Mouse (Mus musculus) A20 (cell line): ENCODE measurements around the gene Rec114.

Experiments used
- DNase-seq: peaks from one replicate; pipeline ENCODE4 v3.0.0-alpha.2; 2011; ENCODE audit warnings: low read depth, low spot score

Rec114 gene

DNA sequence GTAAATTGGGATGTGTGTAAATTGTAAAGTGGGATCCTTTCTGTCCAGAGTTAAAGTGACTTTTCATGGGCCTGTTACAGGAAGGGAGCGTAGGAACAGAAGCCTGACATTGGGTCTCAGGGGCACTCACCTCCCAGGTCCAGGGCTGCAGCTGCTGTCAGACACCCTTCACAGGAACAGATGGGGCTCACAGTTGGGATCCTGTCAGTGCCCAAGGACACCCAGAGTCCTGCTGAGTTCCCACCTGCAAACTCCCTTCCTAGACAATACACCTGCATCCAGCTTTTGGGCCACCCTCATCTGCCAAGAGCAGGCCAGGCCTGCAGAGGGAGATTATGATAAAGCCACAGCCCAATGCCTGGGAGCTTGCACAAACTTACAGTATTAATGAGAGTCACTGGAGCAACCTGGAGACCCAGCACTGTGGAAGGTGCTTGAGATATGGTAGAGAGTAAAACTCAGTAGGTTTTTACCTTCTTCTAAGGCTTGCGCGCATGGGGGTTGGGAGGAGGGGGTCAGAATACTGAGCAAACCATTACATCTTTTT is at the start of gene Rec114:
Gene Rec114, minus strand, starts transcription at position 263 of the 547 bp plus-strand sequence.
- no peak for DNase-seq

DNA sequence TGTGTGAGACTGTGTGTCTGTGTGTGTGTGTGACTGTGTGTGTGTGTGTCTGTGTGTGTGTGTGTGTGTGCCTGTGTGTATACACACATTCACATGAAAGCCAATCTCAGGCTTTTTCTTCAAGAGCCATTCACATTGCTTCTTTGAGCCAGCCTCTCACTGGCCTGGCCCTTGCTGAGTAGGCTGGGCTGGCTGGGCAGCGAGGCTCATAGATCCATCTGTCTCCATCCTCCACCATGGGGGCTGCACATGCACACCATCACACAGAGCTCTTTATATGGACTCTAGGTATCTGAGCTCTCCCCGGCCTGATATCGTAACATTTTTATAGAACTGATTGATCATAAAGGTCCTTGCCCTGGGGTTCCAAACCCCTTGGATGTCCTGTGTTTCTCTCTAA is 45.7 kb upstream of the Rec114 start:
- no peak for DNase-seq

DNA sequence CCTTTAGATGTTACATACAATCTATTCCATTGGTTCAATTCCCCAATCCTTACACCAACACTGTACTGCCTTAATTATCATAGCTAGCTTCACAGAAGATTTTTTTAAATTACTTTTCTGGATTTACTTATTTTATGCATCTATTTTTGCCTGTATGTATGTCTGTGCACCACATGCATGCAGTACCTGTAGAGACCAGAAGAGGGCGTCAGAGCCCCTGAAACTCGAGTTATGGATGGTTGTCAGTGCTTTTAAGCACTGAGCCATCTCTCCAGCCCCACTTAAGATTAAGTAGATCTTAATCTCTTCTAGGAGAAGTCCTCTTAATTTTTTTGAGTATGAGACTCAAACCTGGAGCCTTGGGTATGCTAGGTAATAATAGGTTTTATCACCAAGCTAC is 31.6 kb upstream of the Rec114 start:
- peak; percentile 39 for DNase-seq

DNA sequence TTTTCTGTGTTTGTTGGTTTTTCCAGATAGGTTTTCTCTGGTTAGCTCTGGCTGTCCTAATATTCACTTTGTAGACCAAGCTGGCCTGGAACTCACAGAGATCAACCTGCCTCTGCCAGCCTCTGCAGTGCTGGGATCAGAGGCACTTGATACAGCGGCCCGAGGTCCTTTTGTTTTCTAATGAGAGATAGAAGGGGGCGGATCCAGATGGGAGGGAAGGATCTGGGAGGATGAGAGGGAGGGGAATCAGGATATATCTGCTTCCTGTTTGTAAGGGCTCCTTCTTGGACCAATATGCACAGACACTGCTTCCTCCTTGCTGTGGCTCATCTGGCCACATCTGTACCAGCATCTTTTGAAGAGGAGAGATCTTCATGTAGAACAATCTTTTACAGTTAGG is 31.0 kb upstream of the Rec114 start:
- DNase-seq, result no peak

DNA sequence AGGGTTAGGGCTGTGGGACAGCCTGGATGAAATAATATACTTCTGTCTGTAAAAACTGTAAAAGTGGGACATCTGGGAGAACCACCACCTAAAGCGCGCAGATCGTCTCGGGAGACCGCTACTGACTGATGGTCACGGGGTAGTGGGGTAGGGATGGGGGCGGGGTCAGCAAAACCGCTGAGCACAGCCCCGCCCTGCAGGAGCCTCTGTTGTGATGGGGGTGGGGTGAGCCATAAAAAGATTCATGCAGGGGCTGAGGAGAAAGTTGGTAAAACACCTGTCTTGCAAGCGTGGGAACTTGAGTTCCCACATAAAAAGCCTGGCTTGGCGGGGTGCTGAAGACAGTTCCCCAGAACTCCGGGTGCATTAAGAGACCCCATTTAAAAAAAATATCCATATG is 26.2 kb upstream of the Rec114 start:
- no peak for DNase-seq

DNA sequence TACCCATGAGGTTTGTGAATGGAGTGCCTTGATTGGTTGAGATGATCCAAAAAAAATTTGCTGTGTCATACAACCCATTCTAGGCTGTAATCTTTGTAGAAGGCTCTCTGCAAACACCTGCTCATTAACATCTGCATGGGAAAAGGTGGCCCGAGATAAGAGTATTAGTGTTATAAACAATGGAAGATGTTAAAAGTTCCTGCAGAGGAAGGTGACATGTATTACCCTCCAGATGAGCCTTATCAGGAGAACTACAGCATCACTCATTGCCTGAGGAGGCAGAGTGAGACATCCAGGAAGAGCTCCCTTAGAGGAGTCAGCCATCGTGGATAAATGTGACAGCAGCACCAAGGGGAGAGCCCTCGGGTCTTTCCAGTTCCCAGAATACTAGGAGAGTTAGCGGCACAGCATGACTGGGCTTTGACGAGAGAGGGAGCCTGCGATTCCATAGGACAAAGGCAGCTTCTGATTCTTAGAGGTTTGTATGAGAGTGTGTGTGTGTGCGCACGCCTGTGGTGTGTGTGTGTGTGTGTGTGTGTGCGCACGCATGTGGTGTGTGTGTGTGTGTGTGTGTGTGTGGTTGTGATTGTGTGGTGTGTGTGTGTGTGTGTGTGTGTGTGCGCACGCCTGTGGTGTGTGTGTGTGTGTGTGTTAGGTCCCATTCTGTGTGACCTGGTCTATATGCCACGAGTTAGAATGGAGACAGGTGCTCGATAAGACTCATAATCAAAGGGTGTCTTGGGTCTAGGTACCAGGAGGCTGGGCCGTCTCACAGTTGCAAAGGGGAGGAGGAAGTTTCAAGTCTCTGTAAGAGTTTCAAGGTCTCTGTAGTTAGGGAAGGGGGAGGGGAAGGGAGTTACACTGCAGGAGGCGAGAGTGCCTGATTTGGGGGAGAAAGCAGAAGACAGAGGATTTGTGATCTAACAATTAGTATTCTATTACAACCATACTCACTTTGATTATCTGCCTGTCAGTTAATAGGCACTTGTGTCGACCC is 23.5 kb upstream of the Rec114 start:
- DNase-seq, result no peak

DNA sequence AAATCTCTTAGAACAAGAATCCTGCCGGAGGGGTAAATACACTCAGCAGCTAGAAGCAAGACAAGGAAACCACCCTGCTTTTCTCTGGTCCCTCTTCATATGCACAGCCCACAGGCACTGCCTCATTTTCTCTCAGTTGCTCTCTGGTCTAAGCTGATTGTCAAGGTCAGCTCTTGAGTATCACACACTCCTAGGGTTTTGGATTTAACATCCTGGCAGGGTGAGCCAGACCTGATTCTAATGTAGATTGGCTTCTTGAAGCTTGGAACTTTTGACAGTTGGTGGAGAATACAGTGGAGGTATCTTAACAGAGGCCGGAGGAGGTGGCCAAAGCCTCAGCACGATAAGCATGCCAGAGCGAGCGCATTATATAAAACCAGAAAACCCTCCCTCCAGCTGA is 20.6 kb upstream of the Rec114 start:
- no peak for DNase-seq

DNA sequence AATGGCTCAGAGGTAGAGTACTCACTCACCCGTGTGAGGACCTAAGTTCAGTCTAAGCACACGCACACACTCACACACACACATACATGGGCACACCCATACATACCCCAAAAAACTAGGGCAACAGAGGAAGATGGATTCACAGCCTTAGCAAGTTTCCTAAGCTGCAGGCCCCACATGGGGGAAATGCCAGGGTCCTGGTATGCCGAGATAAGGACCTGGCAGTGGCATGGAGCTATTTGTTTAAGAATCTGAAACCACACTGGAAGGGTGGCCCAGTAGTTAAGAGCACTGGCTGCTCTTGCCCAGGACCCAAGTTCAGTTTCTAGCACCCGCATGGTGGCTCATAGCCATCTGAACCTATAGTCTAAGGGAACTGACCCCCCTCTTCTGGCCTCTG is 19.4 kb upstream of the Rec114 start:
- no peak for DNase-seq

DNA sequence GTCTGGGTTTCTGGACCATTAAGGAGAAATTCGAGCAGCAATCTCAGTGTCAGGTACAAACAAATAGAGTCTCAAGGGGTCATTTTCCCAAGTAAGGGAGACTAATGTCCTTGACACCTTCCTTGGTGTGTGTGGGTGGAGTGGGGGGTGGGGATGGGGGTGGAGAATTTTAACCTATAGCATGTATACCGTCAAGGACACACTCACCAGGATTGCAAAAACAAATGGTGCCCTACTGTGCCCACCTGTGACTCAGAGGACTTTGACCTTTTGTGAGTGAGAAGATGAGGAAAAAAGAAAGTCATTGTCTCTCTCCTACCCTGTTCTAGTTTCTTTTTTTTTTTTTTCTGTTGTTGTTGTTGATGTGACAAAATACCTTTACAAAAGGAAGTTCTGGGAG is 18.3 kb upstream of the Rec114 start:
- DNase-seq, result no peak

DNA sequence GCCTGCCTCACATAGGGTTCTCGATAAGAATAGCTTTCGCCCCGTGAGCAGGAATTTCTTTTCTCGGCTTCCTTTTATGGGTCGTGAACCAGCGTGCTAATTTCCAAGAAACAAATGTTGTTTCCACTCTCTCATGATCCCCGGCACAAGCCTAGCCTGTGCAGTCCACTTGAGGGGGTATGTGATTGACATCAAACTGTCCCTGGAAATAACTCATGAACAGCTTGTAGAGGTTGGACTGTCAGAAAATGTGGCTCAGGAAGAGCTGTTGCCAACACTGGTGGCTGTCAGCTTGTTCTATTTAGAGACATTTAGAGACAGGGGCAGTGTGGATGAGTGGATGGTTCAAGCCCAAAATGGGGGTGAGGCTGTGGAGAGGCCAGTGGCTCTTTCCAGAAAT is 15.0 kb upstream of the Rec114 start:
- DNase-seq, result no peak

DNA sequence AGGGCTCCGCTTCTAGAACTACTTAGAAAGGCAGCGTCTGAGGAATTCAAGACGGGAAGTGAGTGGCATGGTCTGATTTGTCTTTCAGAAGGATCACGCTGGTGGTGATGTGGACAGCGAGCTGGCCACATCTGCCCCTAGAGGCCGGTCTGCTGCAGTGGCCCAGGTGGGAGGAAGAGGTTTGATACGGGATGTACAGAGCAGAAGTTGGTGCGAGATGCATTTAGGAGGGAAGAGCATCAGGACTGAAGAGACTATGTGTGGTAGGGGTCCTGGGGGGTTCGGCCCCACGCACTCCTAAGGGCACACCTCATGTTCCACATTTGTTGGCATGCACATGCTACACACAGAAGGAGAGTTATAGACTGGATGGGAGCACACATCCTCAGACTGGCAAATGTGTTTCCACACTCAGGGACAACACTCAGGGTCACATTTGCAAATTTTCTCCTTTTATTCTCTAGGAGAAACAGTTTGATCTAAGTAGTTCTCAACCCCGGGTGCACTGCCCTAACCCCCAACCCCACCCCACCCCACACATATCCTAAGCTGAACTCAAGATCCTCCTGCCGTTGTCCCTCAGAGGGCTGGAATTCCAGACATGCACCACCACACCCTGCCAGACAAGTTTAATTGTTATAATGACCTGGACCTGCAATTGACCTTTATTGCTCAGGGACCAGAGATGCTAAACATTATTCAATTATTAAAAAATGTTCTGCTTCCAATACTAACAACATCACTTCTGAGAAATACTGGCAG is 12.8 kb upstream of the Rec114 start:
- DNase-seq, result no peak

DNA sequence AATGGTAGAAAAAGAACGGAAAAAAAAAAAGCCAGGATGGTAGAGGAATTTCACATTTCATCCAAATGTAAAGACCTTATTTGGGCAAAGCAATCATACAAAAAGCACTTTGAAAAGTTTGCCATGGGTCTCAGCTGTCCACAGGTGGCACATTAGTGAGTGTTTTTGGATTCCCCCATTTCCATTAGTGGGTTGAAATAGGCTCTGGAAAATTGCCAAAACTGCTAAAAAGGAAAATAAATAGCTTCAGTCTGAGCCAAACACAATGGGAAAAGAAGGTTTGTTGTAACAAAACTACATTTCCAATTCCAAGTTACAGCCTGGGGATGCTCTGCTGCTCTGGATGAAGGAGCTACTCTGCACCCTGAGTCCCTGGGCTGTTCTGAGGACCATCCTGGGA is 9.8 kb upstream of the Rec114 start:
- no peak for DNase-seq

DNA sequence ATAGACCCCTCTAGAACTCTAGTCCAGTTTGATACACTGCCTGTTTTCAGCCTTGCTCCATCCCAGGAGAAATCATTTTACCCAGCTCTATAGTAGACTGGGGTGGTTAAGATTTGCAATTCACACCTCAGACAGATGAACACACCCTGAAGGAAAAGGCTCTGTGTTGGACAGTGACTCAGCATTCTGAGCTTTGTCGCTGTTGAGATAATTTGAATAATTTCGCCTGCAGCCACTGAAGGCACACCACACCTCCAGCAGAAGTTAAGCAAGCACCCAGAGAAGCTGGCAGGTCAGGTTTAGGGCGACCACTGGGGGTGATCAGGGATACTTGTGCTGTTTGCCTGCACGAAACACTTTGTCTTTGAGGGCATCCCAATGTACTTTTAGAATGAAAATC is 4.4 kb upstream of the Rec114 start:
- DNase-seq, result peak; percentile 79

DNA sequence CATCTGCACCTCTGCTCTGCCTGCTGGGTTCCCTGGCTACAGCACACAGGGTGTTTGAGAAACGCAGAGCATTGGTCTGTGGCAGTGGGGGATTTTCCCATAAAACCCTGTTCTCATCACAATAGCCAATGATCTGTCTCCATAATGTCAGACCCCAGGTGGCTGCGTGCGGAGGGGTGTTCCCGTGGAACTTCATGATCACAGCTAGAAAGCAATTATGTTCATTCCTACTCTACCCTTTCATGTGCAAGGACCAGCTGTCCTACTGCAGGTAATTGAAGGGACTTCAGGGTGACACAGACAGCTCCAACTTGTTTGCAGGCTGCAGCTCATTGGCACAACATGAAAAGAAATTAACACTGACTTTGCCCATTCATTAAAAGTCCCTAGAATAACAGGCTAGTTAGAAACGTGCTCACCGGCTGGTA is 3.6 kb upstream of the Rec114 start:
- peak; percentile 78 for DNase-seq

DNA sequence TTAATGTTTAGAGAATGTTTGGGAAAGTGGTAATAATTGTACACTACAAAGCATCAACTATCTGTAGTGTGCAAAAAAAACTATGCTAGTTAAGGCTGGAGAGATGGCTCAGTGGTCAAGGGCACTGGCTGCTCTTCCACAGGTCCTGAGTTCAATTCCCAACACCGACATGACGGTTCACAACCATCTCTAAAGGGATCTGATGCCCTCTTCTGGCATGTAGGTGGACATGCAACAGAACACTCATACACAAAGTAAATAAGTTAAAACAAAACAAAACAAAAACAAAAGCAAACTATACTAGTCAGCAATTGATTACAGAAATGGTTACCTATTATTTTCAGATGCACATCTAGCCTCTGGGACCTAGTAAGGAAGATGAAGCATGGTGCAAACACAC is 1.1 kb downstream of the Rec114 start:
- no peak for DNase-seq

DNA sequence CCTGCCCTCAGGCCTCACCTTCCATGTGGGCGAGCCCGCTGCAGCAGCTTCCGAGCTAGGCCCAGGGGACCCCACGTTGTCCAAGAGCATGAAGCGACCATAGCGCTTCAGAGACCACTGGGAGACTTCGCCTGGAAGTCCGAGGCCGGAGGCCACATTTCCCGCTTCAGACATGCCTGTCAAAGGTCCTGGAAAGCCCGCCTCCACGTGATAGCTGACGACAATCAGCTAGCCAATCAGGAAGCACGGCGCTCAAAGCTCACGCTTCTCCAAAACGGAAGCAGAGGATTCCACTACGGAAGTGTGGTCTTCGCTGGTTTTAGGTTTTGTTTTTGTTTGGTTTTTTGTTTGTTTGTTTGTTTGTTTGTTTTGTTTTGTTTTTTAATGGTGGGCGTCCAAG is 2.4 kb downstream of the Rec114 start:
- DNase-seq, result no peak

DNA sequence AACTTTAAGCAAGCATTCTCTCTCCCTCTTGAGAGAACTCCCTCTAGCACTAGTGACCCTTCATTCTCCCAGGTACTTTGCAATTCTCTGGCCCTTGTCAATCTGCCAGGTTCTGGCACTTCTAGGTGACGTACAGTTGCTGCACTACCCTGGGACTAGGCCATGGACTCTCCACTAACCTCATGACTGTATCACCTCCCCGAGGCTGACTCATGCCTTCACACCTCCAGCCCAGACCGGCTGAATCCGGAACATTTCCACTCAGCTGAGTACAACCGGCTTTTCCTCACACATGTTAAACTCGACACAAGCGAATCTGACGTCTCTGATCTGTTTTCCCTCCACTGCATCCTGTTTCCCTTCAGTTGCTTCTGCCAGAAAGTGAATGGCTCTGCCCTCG is 4.0 kb downstream of the Rec114 start:
- DNase-seq, result no peak

DNA sequence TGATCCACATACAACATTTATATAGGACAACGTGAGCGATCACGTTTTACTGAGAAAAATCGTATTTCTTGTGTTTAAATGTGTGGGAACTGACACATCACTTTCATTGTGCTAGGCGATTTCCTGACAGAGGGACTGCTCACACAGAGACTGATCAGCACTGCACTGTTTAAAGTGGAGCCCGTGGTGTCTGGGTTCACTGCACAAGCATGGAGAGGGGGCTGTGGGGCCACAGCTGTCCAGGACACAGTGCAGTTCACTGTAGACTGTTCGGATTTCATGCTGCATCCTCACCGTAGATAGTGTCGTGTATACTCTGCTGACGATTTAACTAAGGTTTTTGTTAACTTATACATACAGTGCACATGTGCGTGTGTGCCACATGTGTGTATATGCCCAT is 20.6 kb downstream of the Rec114 start:
- no peak for DNase-seq

DNA sequence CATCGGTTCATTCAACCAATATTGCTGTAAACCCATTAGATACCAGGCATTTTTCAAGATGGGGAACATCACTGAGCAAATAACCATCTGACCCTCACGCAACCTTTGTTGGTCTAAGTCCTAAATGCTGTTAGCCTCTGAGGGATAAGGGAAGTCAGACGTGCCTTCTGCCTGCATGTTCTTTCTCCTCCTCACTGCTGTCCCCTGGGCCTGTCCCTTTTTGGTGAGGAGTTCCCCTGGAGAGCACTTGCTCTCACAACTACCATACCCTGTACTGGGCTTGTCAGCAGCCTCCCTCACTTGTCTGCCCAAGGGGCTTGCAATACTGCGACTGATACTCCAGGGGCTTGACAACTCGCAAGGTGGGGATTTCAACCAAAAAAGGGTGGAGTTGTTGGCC is 21.6 kb downstream of the Rec114 start:
- DNase-seq, result peak; percentile 51

DNA sequence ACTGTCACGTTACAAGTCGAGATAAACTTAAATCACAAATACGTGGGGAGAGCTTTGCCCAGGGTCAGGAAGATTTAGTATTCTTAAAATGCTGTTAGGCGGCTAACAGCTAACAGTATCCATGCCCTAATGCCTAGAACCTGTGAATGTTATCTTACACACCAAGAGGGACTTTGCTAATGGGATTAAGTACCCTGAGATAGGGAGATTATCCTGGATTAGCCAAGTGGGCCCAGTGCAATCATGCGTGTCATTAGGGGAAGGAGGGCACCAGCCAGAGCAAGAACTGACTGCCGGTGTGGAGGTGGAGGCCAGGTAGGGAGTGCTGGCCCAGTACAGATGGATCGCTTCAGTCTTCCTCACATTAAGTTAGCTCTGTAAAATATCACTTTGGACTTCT is 22.7 kb downstream of the Rec114 start:
- no peak for DNase-seq

DNA sequence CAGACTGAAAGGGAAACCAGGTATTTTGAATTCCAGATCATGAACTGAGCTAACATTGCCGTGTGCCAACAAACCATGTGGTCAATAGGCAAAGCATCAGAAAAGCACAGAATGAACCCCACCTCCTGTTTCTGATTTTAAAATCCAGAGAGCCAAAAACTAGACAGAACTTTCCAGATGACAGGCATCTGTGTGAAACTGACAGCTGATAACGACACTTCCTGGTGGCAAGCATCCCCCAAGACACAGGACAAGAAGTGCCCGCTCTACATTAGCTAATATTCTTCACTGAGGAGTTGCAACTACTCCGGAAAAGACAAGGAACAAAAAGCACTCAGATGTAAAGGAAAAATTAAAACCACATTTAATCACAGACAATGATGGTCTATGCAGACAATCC is 23.6 kb downstream of the Rec114 start:
- no peak for DNase-seq

DNA sequence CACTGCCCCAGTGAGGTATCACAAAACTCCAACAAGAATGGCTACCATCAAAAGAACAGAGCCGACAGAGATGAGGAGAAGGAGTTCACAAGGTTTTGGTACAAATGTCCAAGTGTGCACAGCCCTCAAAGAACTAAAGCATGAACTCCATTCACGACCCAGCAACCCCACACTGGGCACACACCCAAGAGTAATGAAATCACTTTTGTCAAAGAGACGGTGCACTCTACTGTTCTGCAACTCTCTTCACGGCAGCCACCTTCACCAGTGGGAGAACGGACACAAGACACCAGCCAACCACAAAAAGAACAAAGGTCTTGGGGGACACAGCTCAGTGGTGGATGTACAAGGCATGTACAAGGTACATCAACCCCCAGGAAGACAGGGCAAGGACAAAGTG is 24.3 kb downstream of the Rec114 start:
- no peak for DNase-seq

DNA sequence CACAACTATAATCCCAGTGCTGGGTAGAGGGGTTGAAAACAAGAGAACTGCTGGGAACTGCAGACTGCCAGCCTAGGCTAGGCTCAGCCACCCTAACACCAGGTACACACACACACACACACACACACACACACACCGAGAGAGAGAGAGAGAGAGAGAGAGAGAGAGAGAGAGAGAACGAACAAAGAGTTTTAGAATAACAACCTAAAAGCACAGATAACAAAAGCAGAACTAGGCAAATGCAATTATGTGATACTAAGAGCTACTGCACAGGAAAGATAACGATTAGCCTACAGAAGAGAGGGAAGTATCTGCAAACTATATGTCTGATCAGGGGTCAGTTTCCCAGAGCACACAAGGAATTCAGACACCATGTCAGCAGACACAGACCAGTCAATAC is 24.8 kb downstream of the Rec114 start:
- DNase-seq, result no peak
